Comparison of ENCODE assay signal across 10 mouse cellular contexts in the genomic region with DNA sequence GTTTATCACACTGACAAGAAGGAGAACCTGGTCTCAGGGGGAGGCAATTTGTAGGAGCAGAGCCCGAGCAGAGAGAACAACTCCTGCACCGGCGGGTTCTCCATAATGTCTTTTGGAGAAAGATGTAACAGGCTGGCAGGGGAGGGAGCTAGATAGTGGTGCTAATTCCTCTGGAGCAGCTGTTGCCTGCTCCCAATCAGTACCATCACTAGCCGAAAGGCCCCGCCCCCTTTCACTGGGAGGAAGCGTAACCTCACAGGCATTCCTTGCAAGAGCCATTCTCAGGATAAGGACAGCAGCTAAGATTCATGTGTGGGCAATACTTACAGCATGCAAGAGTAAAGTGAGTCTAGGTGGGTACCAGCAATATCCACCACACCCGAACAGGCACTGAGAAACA. TPM values are rescaled to one million over a fixed set of nuclear protein-coding genes. Genes with fewer than 3 reads are reported as not detected.
DNase-seq lines count a peak whose midpoint lies in the region; ATAC-seq and TF ChIP-seq lines count a peak whose summit lies in the region.
"Had no signal": no experiment of that assay in that cellular context is flagged by ENCODE, and none has a peak within 500 bp of the region (broad histone marks: within the 10 kb centered on the region; RNA-seq: fewer than 3 reads in every experiment).

No protein-coding gene starts in this region.

- H3K9me3 ChIP-seq in midbrain, embryonic 10.5 days (replicated peaks): no peaks in the 10 kb centered on the region
- no peaks in the 10 kb centered on the region for H3K9me3 ChIP-seq in midbrain, embryonic 15.5 days
- H3K9me3 ChIP-seq in heart, embryonic 11.5 days (replicated peaks; ENCODE audit: control insufficient read depth, low read length): no peaks in the 10 kb centered on the region
- H3K9me3 ChIP-seq in intestine, postnatal 0 days (ENCODE audit: control insufficient read depth): no peaks in the 10 kb centered on the region
- H3K9me3 ChIP-seq in hindbrain, embryonic 14.5 days (ENCODE audit: control insufficient read depth, low read length): no peaks in the 10 kb centered on the region
- H3K9me3 ChIP-seq: heart, embryonic 13.5 days; limb, embryonic 12.5 days had no signal

- 0 out of 2 replicates have a peak overlapping the region, but pooled peaks have one; percentile 3 for H3K27ac ChIP-seq in midbrain, embryonic 10.5 days (replicated peaks)
- H3K27ac ChIP-seq in midbrain, embryonic 15.5 days: no peak overlapping the region
- peak overlapping the region; percentile 82; the same call in 1 of the 2 replicates for H3K27ac ChIP-seq in brown adipose tissue, adult 24 weeks (replicated peaks; ENCODE audit: low read depth, low read length)
- H3K27ac ChIP-seq in heart, embryonic 11.5 days (ENCODE audit: low read depth, low read length): no peak overlapping the region
- no peak overlapping the region for H3K27ac ChIP-seq in intestine, postnatal 0 days (ENCODE audit: low read depth, low read length)
- H3K27ac ChIP-seq in hindbrain, embryonic 14.5 days: no peak overlapping the region
- H3K27ac ChIP-seq: heart, embryonic 13.5 days; limb, embryonic 12.5 days had no signal

- 49% methylated on average over 7 of the region's 7 CpGs for WGBS in midbrain, embryonic 10.5 days
- WGBS in midbrain, embryonic 15.5 days: 68% methylated on average over 7 of the region's 7 CpGs
- WGBS in heart, embryonic 11.5 days (ENCODE audit: insufficient replicate concordance): 18% methylated on average over 7 of the region's 7 CpGs
- WGBS in intestine, postnatal 0 days: 28% methylated on average over 7 of the region's 7 CpGs
- 71% methylated on average over 7 of the region's 7 CpGs for WGBS in hindbrain, embryonic 14.5 days

- H3K4me1 ChIP-seq in midbrain, embryonic 10.5 days: peaks cover 18% of the 10 kb centered on the region
- no peaks in the 10 kb centered on the region for H3K4me1 ChIP-seq in midbrain, embryonic 15.5 days
- H3K4me1 ChIP-seq in brown adipose tissue, adult 24 weeks (ENCODE audit: control insufficient read depth, insufficient read depth, insufficient read length, low read length): peaks cover 21% of the 10 kb centered on the region
- H3K4me1 ChIP-seq in heart, embryonic 11.5 days (ENCODE audit: control insufficient read depth, insufficient read depth, low read length): peaks cover 15% of the 10 kb centered on the region
- no peaks in the 10 kb centered on the region for H3K4me1 ChIP-seq in intestine, postnatal 0 days (replicated peaks; ENCODE audit: control insufficient read depth, insufficient read depth, low read length)
- no peaks in the 10 kb centered on the region for H3K4me1 ChIP-seq in hindbrain, embryonic 14.5 days (replicated peaks; ENCODE audit: control insufficient read depth, insufficient read depth, low read length)

- TF ChIP-seq CTCF in intestine, postnatal 0 days (IDR thresholded peaks at IDR 0.05; ENCODE audit: low read depth): no peak

- DNase-seq in midbrain, embryonic 10.5 days (ENCODE audit: low spot score): no peak
- DNase-seq in mesoderm, embryonic 11.5 days (ENCODE audit: low read depth, low spot score): peak; percentile 50
- no peak for DNase-seq in hindbrain, embryonic 14.5 days (ENCODE audit: low spot score)
- DNase-seq in layer of hippocampus, adult 8-10 months (ENCODE audit: low spot score in 2 of 2): no peak

- H3K9ac ChIP-seq in midbrain, embryonic 15.5 days: no peak overlapping the region
- H3K9ac ChIP-seq in heart, embryonic 11.5 days (ENCODE audit: low read depth, low read length): no peak overlapping the region
- no peak overlapping the region for H3K9ac ChIP-seq in intestine, postnatal 0 days (ENCODE audit: low read depth, low read length)
- H3K9ac ChIP-seq in hindbrain, embryonic 14.5 days: no peak overlapping the region
- H3K9ac ChIP-seq: heart, embryonic 13.5 days; limb, embryonic 12.5 days had no signal

- H3K36me3 ChIP-seq in midbrain, embryonic 10.5 days: peaks cover 38% of the 10 kb centered on the region
- no peaks in the 10 kb centered on the region for H3K36me3 ChIP-seq in midbrain, embryonic 15.5 days (replicated peaks)
- no peaks in the 10 kb centered on the region for H3K36me3 ChIP-seq in heart, embryonic 11.5 days (ENCODE audit: control insufficient read depth, insufficient read depth, low read length)
- H3K36me3 ChIP-seq in intestine, postnatal 0 days (ENCODE audit: control insufficient read depth, insufficient read depth): no peaks in the 10 kb centered on the region
- H3K36me3 ChIP-seq in hindbrain, embryonic 14.5 days (replicated peaks; ENCODE audit: control insufficient read depth, insufficient read depth): no peaks in the 10 kb centered on the region
- H3K36me3 ChIP-seq: heart, embryonic 13.5 days; limb, embryonic 12.5 days had no signal

- no peak for ATAC-seq in midbrain, embryonic 15.5 days (replicated peaks)
- ATAC-seq in heart, embryonic 11.5 days (replicated peaks; ENCODE audit: insufficient number of reproducible peaks, low FRiP score, low TSS enrichment): 0 out of 2 replicates have a peak, but pooled peaks have one; percentile 41
- no peak for ATAC-seq in intestine, postnatal 0 days
- ATAC-seq in hindbrain, embryonic 14.5 days (ENCODE audit: low FRiP score): no peak

- no peak overlapping the region for H3K4me3 ChIP-seq in midbrain, embryonic 10.5 days
- H3K4me3 ChIP-seq in midbrain, embryonic 15.5 days: no peak overlapping the region
- H3K4me3 ChIP-seq in brown adipose tissue, adult 24 weeks (ENCODE audit: insufficient read depth, low read depth, low read length): no peak overlapping the region
- no peak overlapping the region for H3K4me3 ChIP-seq in heart, embryonic 11.5 days (ENCODE audit: low read depth, low read length)
- H3K4me3 ChIP-seq in intestine, postnatal 0 days (ENCODE audit: low read depth, low read length): no peak overlapping the region
- H3K4me3 ChIP-seq in hindbrain, embryonic 14.5 days (replicated peaks; ENCODE audit: low read length): no peak overlapping the region
- H3K4me3 ChIP-seq: heart, embryonic 13.5 days; limb, embryonic 12.5 days had no signal

- H3K4me2 ChIP-seq in midbrain, embryonic 15.5 days: no peak overlapping the region
- H3K4me2 ChIP-seq in heart, embryonic 11.5 days: peak overlapping the region; percentile 15; the same call in 1 of the 2 replicates
- H3K4me2 ChIP-seq in intestine, postnatal 0 days (replicated peaks; ENCODE audit: low read depth): no peak overlapping the region
- no peak overlapping the region for H3K4me2 ChIP-seq in hindbrain, embryonic 14.5 days (replicated peaks)
- H3K4me2 ChIP-seq: heart, embryonic 13.5 days; limb, embryonic 12.5 days had no signal

- H3K27me3 ChIP-seq in midbrain, embryonic 10.5 days (ENCODE audit: low read depth, poor library complexity, severe bottlenecking): no peaks in the 10 kb centered on the region
- no peaks in the 10 kb centered on the region for H3K27me3 ChIP-seq in midbrain, embryonic 15.5 days (replicated peaks)
- H3K27me3 ChIP-seq in heart, embryonic 11.5 days (ENCODE audit: control insufficient read depth, insufficient read depth, low read length): no peaks in the 10 kb centered on the region
- no peaks in the 10 kb centered on the region for H3K27me3 ChIP-seq in intestine, postnatal 0 days (replicated peaks; ENCODE audit: control insufficient read depth, insufficient read depth, low read length)
- no peaks in the 10 kb centered on the region for H3K27me3 ChIP-seq in hindbrain, embryonic 14.5 days (ENCODE audit: control insufficient read depth, insufficient read depth, low read length)
- H3K27me3 ChIP-seq: heart, embryonic 13.5 days; limb, embryonic 12.5 days had no signal

RNA-seq across cellular contexts. Expression of gene Rassf2, which starts 12.4 kb away (rescaled TPM):
- polyA plus RNA-seq in midbrain, embryonic 10.5 days (2016; fragmentation: Nextera tagmentation; extraction: Ambion mirVana): 28.6 and 34.2 TPM in 2 replicates
- 27.7 and 29.4 TPM in 2 replicates for polyA plus RNA-seq in midbrain, embryonic 15.5 days (2015; fragmentation: Nextera tagmentation; extraction: Ambion mirVana)
- polyA plus RNA-seq in brown adipose tissue, adult 24 weeks (2012; ENCODE audit: insufficient read depth, insufficient read length, missing spikeins): 7.8 and 18.5 TPM in 2 replicates
- 3.1 and 3.9 TPM in 2 replicates for polyA plus RNA-seq in heart, embryonic 11.5 days (2014; fragmentation: Nextera tagmentation; extraction: Ambion mirVana)
- 4.4 TPM in 2 replicates for polyA plus RNA-seq in intestine, postnatal 0 days (2015; fragmentation: Nextera tagmentation; extraction: Ambion mirVana)
- polyA plus RNA-seq in hindbrain, embryonic 14.5 days (2014; fragmentation: Nextera tagmentation; extraction: Ambion mirVana): 28.2 and 29.0 TPM in 2 replicates
- total RNA-seq in layer of hippocampus, adult 8-10 months (2022): 10 to 100 TPM; 50.1 to 62.3 (median 53.7) TPM

Comparison
In these comparisons a context has a peak if more than half of its experiments do, and no peak if none do; other contexts are left out.
1. H3K27ac ChIP-seq: peak in midbrain, embryonic 10.5 days (single experiment) and brown adipose tissue, adult 24 weeks (single experiment); none in midbrain, embryonic 15.5 days (single experiment), heart, embryonic 11.5 days (single experiment), intestine, postnatal 0 days (single experiment) and hindbrain, embryonic 14.5 days (single experiment).